Mouse (Mus musculus): Measurements from ENCODE around the gene Ddx28. TPM values are rescaled to one million over a fixed set of nuclear protein-coding genes. Genes with fewer than 3 reads are reported as not detected.
"Not testable (repeated sequence)": the region's sequence is repeated elsewhere in the genome, so short reads cannot be mapped to it uniquely, and the experiment has no call there.

The Ddx28 gene
- polyA plus RNA-seq, 1 experiment from 2014 or later, result 23.6 TPM

- H3K27me3 ChIP-seq (replicated peaks; ENCODE audit: low read depth, poor library complexity, severe bottlenecking), result no peaks in the 10 kb centered on the region
- no peak for DNase-seq (ENCODE audit: low spot score)
- no peak overlapping the region for H3K27ac ChIP-seq (replicated peaks)
- H3K9me3 ChIP-seq, result no peaks in the 10 kb centered on the region
- WGBS, result 92% methylated on average over 11 of the region's 11 CpGs
- H3K4me1 ChIP-seq, result peaks cover 7% of the 10 kb centered on the region; the same call in 1 of the 2 replicates
- H3K4me3 ChIP-seq, result no peak overlapping the region
- peaks cover 51% of the 10 kb centered on the region for H3K36me3 ChIP-seq (replicated peaks)
These were observed 35.3 kb upstream of the Ddx28 start for GRCm38 (mm10) chr8:106046872-106047559.

GRCm38 (mm10) chr8:106044151-106044550 is 32.5 kb upstream of the Ddx28 start:
- Histone ChIP-seq H3K4me1 (peaks cover 7% of the 10 kb centered on the region; the same call in 1 of the 2 replicates), H3K9me3 (no peaks in the 10 kb centered on the region), H3K27ac (replicated peaks) (no peak overlapping the region), H3K4me3 (no peak overlapping the region), H3K27me3 (replicated peaks; ENCODE audit: low read depth, poor library complexity, severe bottlenecking) (no peaks in the 10 kb centered on the region), H3K36me3 (replicated peaks) (peaks cover 33% of the 10 kb centered on the region)
- 90% methylated on average over 3 of the region's 3 CpGs for WGBS
- DNase-seq (ENCODE audit: low spot score), result peak; percentile 14

GRCm38 (mm10) chr8:106043055-106043454 is 31.4 kb upstream of the Ddx28 start:
- no peak for DNase-seq (ENCODE audit: low spot score)
- 78% methylated on average over 2 of the region's 2 CpGs for WGBS
- H3K4me1 ChIP-seq, result peaks cover 7% of the 10 kb centered on the region; the same call in 1 of the 2 replicates
- H3K27ac ChIP-seq (replicated peaks), result no peak overlapping the region
- H3K27me3 ChIP-seq (replicated peaks; ENCODE audit: low read depth, poor library complexity, severe bottlenecking), result no peaks in the 10 kb centered on the region
- no peaks in the 10 kb centered on the region for H3K9me3 ChIP-seq
- no peak overlapping the region for H3K4me3 ChIP-seq
- peaks cover 28% of the 10 kb centered on the region for H3K36me3 ChIP-seq (replicated peaks)

- WGBS, result 81% methylated on average over 4 of the region's 4 CpGs
- no peak for DNase-seq (ENCODE audit: low spot score)
- no peak overlapping the region for H3K27ac ChIP-seq (replicated peaks)
- H3K4me1 ChIP-seq, result peaks cover 7% of the 10 kb centered on the region; the same call in 1 of the 2 replicates
- H3K36me3 ChIP-seq (replicated peaks), result peaks cover 23% of the 10 kb centered on the region
- no peak overlapping the region for H3K4me3 ChIP-seq
- H3K9me3 ChIP-seq, result no peaks in the 10 kb centered on the region
- H3K27me3 ChIP-seq (replicated peaks; ENCODE audit: low read depth, poor library complexity, severe bottlenecking), result no peaks in the 10 kb centered on the region
These were observed 28.5 kb upstream of the Ddx28 start for GRCm38 (mm10) chr8:106040218-106040617.

GRCm38 (mm10) chr8:106039605-106040004 is 27.9 kb upstream of the Ddx28 start:
- WGBS, result 87% methylated on average over 4 of the region's 4 CpGs
- H3K9me3 ChIP-seq, result no peaks in the 10 kb centered on the region

GRCm38 (mm10) chr8:106038721-106039120 is 27.0 kb upstream of the Ddx28 start:
- Histone ChIP-seq H3K4me1 (no peaks in the 10 kb centered on the region), H3K36me3 (replicated peaks) (peaks cover 23% of the 10 kb centered on the region), H3K9me3 (no peaks in the 10 kb centered on the region), H3K27ac (replicated peaks) (no peak overlapping the region), H3K27me3 (replicated peaks; ENCODE audit: low read depth, poor library complexity, severe bottlenecking) (no peaks in the 10 kb centered on the region), H3K4me3 (no peak overlapping the region)
- no peak for DNase-seq (ENCODE audit: low spot score)
- WGBS, result 92% methylated on average over 10 of the region's 10 CpGs

More at GRCm38 (mm10) chr8:106039605-106040004, 27.9 kb upstream of the Ddx28 start:
- DNase-seq (ENCODE audit: low spot score), result no peak
- peaks cover 7% of the 10 kb centered on the region; the same call in 1 of the 2 replicates for H3K4me1 ChIP-seq
- no peaks in the 10 kb centered on the region for H3K27me3 ChIP-seq (replicated peaks; ENCODE audit: low read depth, poor library complexity, severe bottlenecking)
- H3K27ac ChIP-seq (replicated peaks), result no peak overlapping the region
- peaks cover 20% of the 10 kb centered on the region for H3K36me3 ChIP-seq (replicated peaks)
- H3K4me3 ChIP-seq, result no peak overlapping the region

- DNase-seq (ENCODE audit: low spot score), result peak; percentile 75
These were observed 10.8 kb upstream of the Ddx28 start for GRCm38 (mm10) chr8:106022483-106022882.

GRCm38 (mm10) chr8:106018039-106018438 is 6.4 kb upstream of the Ddx28 start:
- DNase-seq (ENCODE audit: low spot score), result no peak
- Histone ChIP-seq H3K4me3 (no peak overlapping the region), H3K27me3 (replicated peaks; ENCODE audit: low read depth, poor library complexity, severe bottlenecking) (no peaks in the 10 kb centered on the region), H3K27ac (replicated peaks) (no peak overlapping the region), H3K36me3 (replicated peaks) (peaks cover 41% of the 10 kb centered on the region), H3K9me3 (no peaks in the 10 kb centered on the region), H3K4me1 (no peaks in the 10 kb centered on the region)
- 89% methylated on average over 3 of the region's 3 CpGs for WGBS

More at GRCm38 (mm10) chr8:106022483-106022882, 10.8 kb upstream of the Ddx28 start:
- H3K9me3 ChIP-seq, result no peaks in the 10 kb centered on the region
- H3K36me3 ChIP-seq (replicated peaks), result peaks cover 43% of the 10 kb centered on the region
- no peak overlapping the region for H3K27ac ChIP-seq (replicated peaks)
- H3K4me1 ChIP-seq, result no peaks in the 10 kb centered on the region
- no peak overlapping the region for H3K4me3 ChIP-seq
- no peaks in the 10 kb centered on the region for H3K27me3 ChIP-seq (replicated peaks; ENCODE audit: low read depth, poor library complexity, severe bottlenecking)

GRCm38 (mm10) chr8:106017130-106017529 is 5.4 kb upstream of the Ddx28 start:
- Histone ChIP-seq H3K27ac (replicated peaks) (no peak overlapping the region), H3K4me3 (no peak overlapping the region), H3K4me1 (no peaks in the 10 kb centered on the region), H3K36me3 (replicated peaks) (peaks cover 41% of the 10 kb centered on the region), H3K27me3 (replicated peaks; ENCODE audit: low read depth, poor library complexity, severe bottlenecking) (no peaks in the 10 kb centered on the region), H3K9me3 (no peaks in the 10 kb centered on the region)
- 96% methylated on average over 7 of the region's 7 CpGs for WGBS
- no peak for DNase-seq (ENCODE audit: low spot score)

- Histone ChIP-seq H3K4me3 (no peak overlapping the region), H3K27ac (replicated peaks) (no peak overlapping the region), H3K9me3 (no peaks in the 10 kb centered on the region), H3K27me3 (replicated peaks; ENCODE audit: low read depth, poor library complexity, severe bottlenecking) (no peaks in the 10 kb centered on the region), H3K4me1 (peaks cover 5% of the 10 kb centered on the region), H3K36me3 (replicated peaks) (peaks cover 38% of the 10 kb centered on the region)
- WGBS, result 93% methylated on average over 6 of the region's 6 CpGs
- DNase-seq (ENCODE audit: low spot score), result no peak
These were observed 4.6 kb upstream of the Ddx28 start for GRCm38 (mm10) chr8:106016284-106016683.

GRCm38 (mm10) chr8:106012203-106012602 is 521 bp upstream of the Ddx28 start:
- H3K27me3 ChIP-seq (replicated peaks; ENCODE audit: low read depth, poor library complexity, severe bottlenecking); DNase-seq (ENCODE audit: low spot score); H3K9me3 ChIP-seq; H3K27ac ChIP-seq (replicated peaks): not testable (repeated sequence)
- Histone ChIP-seq H3K4me1 (peaks cover 18% of the 10 kb centered on the region), H3K4me3 (peak overlapping the region; percentile 88), H3K36me3 (replicated peaks) (peaks cover 34% of the 10 kb centered on the region)
- WGBS, result 85% methylated on average over 8 of the region's 8 CpGs

GRCm38 (mm10) chr8:106010748-106011642 is 687 bp downstream of the Ddx28 start:
- H3K4me3 ChIP-seq, result peak overlapping the region; percentile 88
- DNase-seq (ENCODE audit: low spot score), result peak; percentile 94
- peaks cover 18% of the 10 kb centered on the region for H3K4me1 ChIP-seq
- no peaks in the 10 kb centered on the region for H3K9me3 ChIP-seq
- peak overlapping the region; percentile 89 for H3K27ac ChIP-seq (replicated peaks)
- WGBS, result 2% methylated on average over 74 of the region's 74 CpGs
- peaks cover 25% of the 10 kb centered on the region for H3K36me3 ChIP-seq (replicated peaks)
- H3K27me3 ChIP-seq (replicated peaks; ENCODE audit: low read depth, poor library complexity, severe bottlenecking), result no peaks in the 10 kb centered on the region

All from embryonic facial prominence, embryonic 10.5 days (tissue).